Mouse (Mus musculus): ENCODE results near the gene Adgre1. TPM values are rescaled to one million over a fixed set of nuclear protein-coding genes. Genes with fewer than 3 reads are reported as not detected.

Adgre1 gene
- polyA plus RNA-seq, 1 experiment from 2014 or later = 6.5 TPM

- H3K4me2 ChIP-seq (replicated peaks; ENCODE audit: low read depth, low read length) = no peak overlapping the region
- H3K9ac ChIP-seq (replicated peaks; ENCODE audit: low read depth, low read length) = no peak overlapping the region
- H3K9me3 ChIP-seq (ENCODE audit: control insufficient read depth, low read depth, low read length) = no peaks in the 10 kb centered on the region
- H3K27ac ChIP-seq (ENCODE audit: low read length) = no peak overlapping the region
- H3K36me3 ChIP-seq (ENCODE audit: control insufficient read depth, insufficient read depth, low read length) = no peaks in the 10 kb centered on the region
- H3K4me3 ChIP-seq (ENCODE audit: low read depth, low read length) = no peak overlapping the region
- no peak for ATAC-seq (ENCODE audit: insufficient number of reproducible peaks, insufficient read depth, low FRiP score, low read depth)
- 89% methylated on average over 9 of the region's 9 CpGs for WGBS
- H3K4me1 ChIP-seq (ENCODE audit: control insufficient read depth, insufficient read depth, low read length) = no peaks in the 10 kb centered on the region
- H3K27me3 ChIP-seq (ENCODE audit: control insufficient read depth, insufficient read depth, low read length) = no peaks in the 10 kb centered on the region
Observed at GRCm38 (mm10) chr17:57351107-57351506, 7.4 kb upstream of the Adgre1 start.

GRCm38 (mm10) chr17:57359485-57360241 lies 1.2 kb downstream of the Adgre1 start:
- Histone ChIP-seq H3K27me3 (ENCODE audit: control insufficient read depth, insufficient read depth, low read length) (no peaks in the 10 kb centered on the region), H3K4me2 (replicated peaks; ENCODE audit: low read depth, low read length) (no peak overlapping the region), H3K9me3 (ENCODE audit: control insufficient read depth, low read depth, low read length) (no peaks in the 10 kb centered on the region), H3K9ac (replicated peaks; ENCODE audit: low read depth, low read length) (no peak overlapping the region), H3K36me3 (ENCODE audit: control insufficient read depth, insufficient read depth, low read length) (no peaks in the 10 kb centered on the region), H3K4me3 (ENCODE audit: low read depth, low read length) (no peak overlapping the region), H3K4me1 (ENCODE audit: control insufficient read depth, insufficient read depth, low read length) (no peaks in the 10 kb centered on the region), H3K27ac (ENCODE audit: low read length) (no peak overlapping the region)
- no peak for ATAC-seq (ENCODE audit: insufficient number of reproducible peaks, insufficient read depth, low FRiP score, low read depth)
- 85% methylated on average over 11 of the region's 11 CpGs for WGBS

Other genes starting within 250 kb of the Adgre1 start
- gene Cd70, start 208.9 kb upstream of the Adgre1 start, polyA plus RNA-seq (2014; fragmentation: Nextera tagmentation; extraction: Ambion mirVana) = not detected in 2 replicates
- gene Tnfsf14, start 164.5 kb upstream of the Adgre1 start, polyA plus RNA-seq (2014; fragmentation: Nextera tagmentation; extraction: Ambion mirVana) = 0.31 TPM in 1 of 2 replicates, not detected in the other
- gene C3, start 130.6 kb upstream of the Adgre1 start, polyA plus RNA-seq (2014; fragmentation: Nextera tagmentation; extraction: Ambion mirVana) = 0.48 and 1.4 TPM in 2 replicates
- gene Gpr108, start 110.2 kb upstream of the Adgre1 start, polyA plus RNA-seq (2014; fragmentation: Nextera tagmentation; extraction: Ambion mirVana) = 38.6 and 40.6 TPM in 2 replicates
- 33.4 and 35.4 TPM in 2 replicates for gene Trip10, start 109.2 kb upstream of the Adgre1 start, polyA plus RNA-seq (2014; fragmentation: Nextera tagmentation; extraction: Ambion mirVana)
- gene Vav1, start 79.6 kb upstream of the Adgre1 start, polyA plus RNA-seq (2014; fragmentation: Nextera tagmentation; extraction: Ambion mirVana) = 1.8 and 2.7 TPM in 2 replicates
- gene Vmn2r120, start 186.8 kb downstream of the Adgre1 start, polyA plus RNA-seq (2014; fragmentation: Nextera tagmentation; extraction: Ambion mirVana) = not detected in 2 replicates